Mouse (Mus musculus) MEL (cell line): ENCODE measurements around the gene Hgd.

ENCODE experiments used
- CHD2 ChIP-seq: IDR thresholded peaks from 2 replicates; pipeline ENCODE4 v1.6.1; 2011; ENCODE audit warnings: low read length, improper control_type of control experiment
- CTCF ChIP-seq, 3 experiments: IDR thresholded peaks in 2 of 3; conservative IDR thresholded peaks in 1 of 3; 2 replicates each; pipeline ENCODE4 v1.5.1; 2011 to 2012; ENCODE audit warnings: low read length in 3 of 3, low read depth in 2 of 3, mild to moderate bottlenecking in 2 of 3, improper control_type of control experiment in 1 of 3, inconsistent platforms in 1 of 3, mixed read lengths in 1 of 3, moderate library complexity in 1 of 3; ENCODE audit not compliant: control insufficient read depth in 1 of 3, insufficient read depth in 1 of 3, poor library complexity in 1 of 3, severe bottlenecking in 1 of 3
- ELF1 ChIP-seq: IDR thresholded peaks from 2 replicates; pipeline ENCODE4 v1.6.1; 2014; ENCODE audit warnings: low read depth, mild to moderate bottlenecking, inconsistent platforms, low read length, improper control_type of control experiment, moderate library complexity
- EP300 ChIP-seq, 2 experiments: IDR thresholded peaks; 2 replicates each; pipeline ENCODE4 v1.6.1; 2011; ENCODE audit warnings: improper control_type of control experiment in 2 of 2, low read length in 2 of 2, low read depth in 1 of 2, mild to moderate bottlenecking in 1 of 2
- MAX ChIP-seq: IDR thresholded peaks from 2 replicates; pipeline ENCODE4 v1.6.1; 2011; ENCODE audit warnings: low read length, improper control_type of control experiment
- POLR2A ChIP-seq, 2 experiments: IDR thresholded peaks; 2 replicates each; pipeline ENCODE4 v1.6.1; 2011 to 2012; ENCODE audit warnings: low read length in 2 of 2, mild to moderate bottlenecking in 2 of 2, control low read depth in 1 of 2, improper control_type of control experiment in 1 of 2, low read depth in 1 of 2, moderate library complexity in 1 of 2; ENCODE audit not compliant: control insufficient read depth in 1 of 2, insufficient read depth in 1 of 2, poor library complexity in 1 of 2
- SIN3A ChIP-seq: IDR thresholded peaks from 2 replicates; pipeline ENCODE4 v1.6.1; 2012; ENCODE audit warnings: low read length, improper control_type of control experiment, inconsistent platforms
- ZMIZ1 ChIP-seq: IDR thresholded peaks from 2 replicates; pipeline ENCODE4 v1.6.1; 2012; ENCODE audit warnings: low read depth, mild to moderate bottlenecking, inconsistent platforms, low read length, improper control_type of control experiment, moderate library complexity
- ZNF384 ChIP-seq: IDR thresholded peaks from 2 replicates; pipeline ENCODE4 v1.6.1; 2012; ENCODE audit warnings: low read depth, mild to moderate bottlenecking, inconsistent platforms, low read length, improper control_type of control experiment

DNA sequence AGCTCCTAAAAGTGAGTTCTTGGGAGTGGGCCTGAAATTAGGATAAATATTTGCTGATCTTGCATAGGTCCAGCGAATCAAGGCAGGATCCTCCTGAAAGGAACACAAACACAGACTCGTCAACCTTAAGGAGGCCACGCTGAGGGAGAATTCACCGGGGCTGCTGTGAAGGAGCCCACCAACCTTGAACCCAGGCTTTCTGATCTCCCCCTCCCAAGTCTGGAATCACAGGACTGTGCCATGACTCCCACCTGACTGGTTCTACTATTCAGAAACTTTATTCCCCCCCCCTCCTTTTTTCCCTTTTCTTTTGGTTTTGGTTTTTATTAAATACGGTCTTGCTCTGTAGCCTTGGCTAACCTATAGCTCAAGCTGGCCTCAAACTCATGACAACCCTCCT, 69.1 kb downstream of the Hgd start:
- no peak for TF ChIP-seq POLR2A (IDR thresholded peaks at IDR 0.05; ENCODE audit: control insufficient read depth in 1 of 2, insufficient read depth in 1 of 2, low read depth in 1 of 2, low read length in 2 of 2, poor library complexity in 1 of 2)
- TF ChIP-seq ZNF384, result no peak
- TF ChIP-seq EP300 (IDR thresholded peaks at IDR 0.05; ENCODE audit: low read depth in 1 of 2, low read length in 2 of 2), result no peak
- no peak for TF ChIP-seq ELF1
- TF ChIP-seq MAX, result no peak
- TF ChIP-seq CTCF (IDR thresholded peaks at IDR 0.05 in 2 of 3, conservative IDR thresholded peaks at IDR 0.05 in 1 of 3; ENCODE audit: control insufficient read depth in 1 of 3, insufficient read depth in 1 of 3, low read depth in 2 of 3, low read length in 3 of 3, poor library complexity in 1 of 3, severe bottlenecking in 1 of 3), result no peak
- TF ChIP-seq CHD2, result no peak
- no peak for TF ChIP-seq ZMIZ1
- no peak for TF ChIP-seq SIN3A
